Mouse (Mus musculus): ENCODE data around the gene Fgfr3. TPM values are rescaled to one million over a fixed set of nuclear protein-coding genes. Genes with fewer than 3 reads are reported as not detected.

The Fgfr3 gene
- 1 to 10 TPM; 3.5 to 5.7 TPM for total RNA-seq (2021)
- long read RNA-seq, experiment 1, full-length matches to known transcripts = 5 of 11 reads
- long read RNA-seq, experiment 1, partial matches to known transcripts = 3 of 11 reads
- long read RNA-seq, experiment 1, other reads (novel, unspliced or antisense) = 3 of 11 reads
- long read RNA-seq, experiment 2 = 0 reads

GRCm38 (mm10) chr5:33721541-33722265, at the start of gene Fgfr3:
Gene Fgfr3, plus strand, starts transcription at chr5:33721674.
- peak; percentile 43 for DNase-seq (ENCODE audit: low spot score)

DNA sequence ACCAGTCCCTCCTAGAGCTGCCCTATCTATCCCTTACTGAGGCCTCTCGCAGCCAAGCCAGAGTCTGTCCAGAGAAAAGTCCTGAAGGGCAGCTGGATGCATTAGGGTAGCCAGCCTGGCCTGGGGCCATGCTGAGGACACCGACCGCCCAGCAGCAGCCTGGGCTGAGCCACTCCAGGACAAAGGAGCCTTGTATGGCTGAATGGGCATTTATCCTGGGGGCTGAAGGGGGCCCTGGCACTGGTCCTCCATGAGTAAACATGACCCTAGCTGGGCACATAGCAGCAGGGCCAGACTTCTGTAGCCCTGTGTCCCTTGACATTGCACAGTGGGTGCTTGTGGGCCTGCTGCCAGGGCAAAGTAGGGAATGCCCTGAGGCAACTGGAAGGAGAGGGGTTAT, 47.0 kb upstream of the Fgfr3 start:
- DNase-seq (ENCODE audit: low spot score) = no peak

GRCm38 (mm10) chr5:33675964-33676363, 45.5 kb upstream of the Fgfr3 start:
- DNase-seq (ENCODE audit: low spot score) = no peak

- no peak for DNase-seq (ENCODE audit: low spot score)
Observed at GRCm38 (mm10) chr5:33678244-33678643, 43.2 kb upstream of the Fgfr3 start.

DNA sequence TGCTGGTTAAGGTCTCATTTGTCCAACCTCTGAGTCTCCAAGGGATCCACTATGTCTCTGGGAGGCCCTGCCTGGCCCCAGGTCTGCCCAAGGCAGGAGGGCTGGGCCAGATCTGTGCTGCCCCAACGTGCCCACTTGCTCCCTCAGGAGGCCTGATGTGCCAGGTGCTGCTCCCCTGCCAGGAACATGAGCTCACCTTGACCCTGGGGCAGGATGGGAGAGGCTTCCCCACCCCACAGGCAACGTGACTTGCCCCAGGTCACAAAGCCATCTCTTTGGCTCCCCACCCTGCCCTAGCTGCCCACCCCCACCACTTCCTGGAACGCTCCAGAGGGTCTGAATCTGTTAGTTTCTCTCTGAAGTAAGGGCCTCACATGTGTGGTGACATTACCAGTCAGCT, 40.4 kb upstream of the Fgfr3 start:
- no peak for DNase-seq (ENCODE audit: low spot score)

- DNase-seq (ENCODE audit: low spot score) = no peak
Observed at GRCm38 (mm10) chr5:33681611-33682388, 39.7 kb upstream of the Fgfr3 start.

GRCm38 (mm10) chr5:33682963-33683362, 38.5 kb upstream of the Fgfr3 start:
- DNase-seq (ENCODE audit: low spot score) = no peak

- no peak for DNase-seq (ENCODE audit: low spot score)
Observed at GRCm38 (mm10) chr5:33683897-33684652, 37.4 kb upstream of the Fgfr3 start.

GRCm38 (mm10) chr5:33684932-33685331, 36.5 kb upstream of the Fgfr3 start:
- DNase-seq (ENCODE audit: low spot score) = no peak

GRCm38 (mm10) chr5:33687142-33687541, 34.3 kb upstream of the Fgfr3 start:
- no peak for DNase-seq (ENCODE audit: low spot score)

DNA sequence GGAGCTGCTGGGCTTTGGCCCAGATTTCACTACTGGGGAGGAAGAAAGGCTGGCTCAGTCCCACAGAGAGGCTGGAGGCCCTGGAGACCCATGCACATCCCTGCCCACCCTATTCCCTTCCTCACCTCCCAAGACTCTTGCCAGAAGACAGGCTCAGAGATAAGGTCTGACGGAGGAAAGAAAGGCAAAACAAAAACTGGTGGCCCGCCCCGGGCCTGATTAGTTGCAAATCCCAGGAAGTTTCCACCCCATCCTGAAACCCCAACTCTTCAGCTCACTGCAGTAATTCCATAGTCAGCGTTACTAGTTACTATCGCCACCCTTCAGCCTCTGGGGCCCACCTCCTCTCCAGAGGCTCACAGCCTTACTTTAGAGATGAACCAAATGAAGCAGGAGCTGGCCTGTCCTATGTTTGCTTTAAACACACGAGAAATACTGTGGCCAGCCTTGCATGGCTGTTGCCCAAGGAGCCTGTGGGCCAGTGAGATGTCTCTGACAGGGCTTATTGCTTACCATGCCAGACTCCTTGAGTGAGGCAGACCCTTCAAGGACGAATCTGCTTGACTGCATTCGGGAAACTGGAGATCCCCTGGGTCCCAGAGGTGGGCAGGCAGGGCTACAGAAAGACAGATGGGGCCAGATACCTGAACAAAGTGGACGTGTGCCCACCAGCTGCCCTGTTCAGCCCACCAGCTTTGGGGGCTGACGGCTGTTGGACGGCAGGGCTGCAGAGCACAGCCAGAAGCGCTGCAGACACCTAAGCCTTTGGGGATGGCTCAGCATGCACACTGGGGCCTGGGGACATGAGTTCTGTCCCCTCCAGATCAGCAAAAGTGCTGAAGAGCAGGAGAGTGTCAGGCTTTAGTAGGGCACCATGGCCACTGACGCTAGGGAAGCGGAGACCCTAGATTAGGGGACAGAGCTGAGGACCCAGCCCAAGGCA, 32.9 kb upstream of the Fgfr3 start:
- DNase-seq (ENCODE audit: low spot score) = no peak

DNA sequence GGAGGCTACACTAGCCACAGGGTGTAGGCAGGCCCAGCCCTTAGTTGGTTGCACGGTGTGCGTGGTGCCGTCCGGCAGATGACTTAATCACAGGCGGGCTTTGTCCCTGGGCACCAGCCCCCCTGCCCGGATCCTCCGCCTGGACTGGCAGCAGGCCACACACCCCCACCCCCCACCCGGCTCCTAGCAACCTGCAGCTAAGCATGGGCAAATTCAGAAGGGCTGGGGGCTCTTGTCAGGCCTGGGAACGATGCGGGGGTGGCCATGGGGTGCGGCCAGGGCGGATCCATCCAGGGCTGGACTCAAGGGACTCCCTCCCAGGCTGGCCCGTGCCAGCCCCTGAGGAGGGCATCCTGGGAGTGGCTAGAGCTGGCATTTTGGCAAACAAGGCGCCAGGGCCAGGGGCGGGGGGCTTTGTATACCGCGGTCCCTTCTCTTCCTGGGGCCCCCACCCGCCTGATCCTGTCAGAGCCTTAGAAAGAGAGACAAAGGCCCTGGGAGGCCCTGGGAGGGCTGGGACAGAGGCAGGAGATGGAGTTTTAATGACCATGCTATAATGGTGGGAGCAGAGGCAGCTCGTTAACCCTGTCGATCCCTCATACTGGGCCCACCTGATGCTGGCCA, 32.1 kb upstream of the Fgfr3 start:
- DNase-seq (ENCODE audit: low spot score) = no peak

- peak; percentile 22 for DNase-seq (ENCODE audit: low spot score)
Observed at GRCm38 (mm10) chr5:33689852-33690645, 31.4 kb upstream of the Fgfr3 start.

DNA sequence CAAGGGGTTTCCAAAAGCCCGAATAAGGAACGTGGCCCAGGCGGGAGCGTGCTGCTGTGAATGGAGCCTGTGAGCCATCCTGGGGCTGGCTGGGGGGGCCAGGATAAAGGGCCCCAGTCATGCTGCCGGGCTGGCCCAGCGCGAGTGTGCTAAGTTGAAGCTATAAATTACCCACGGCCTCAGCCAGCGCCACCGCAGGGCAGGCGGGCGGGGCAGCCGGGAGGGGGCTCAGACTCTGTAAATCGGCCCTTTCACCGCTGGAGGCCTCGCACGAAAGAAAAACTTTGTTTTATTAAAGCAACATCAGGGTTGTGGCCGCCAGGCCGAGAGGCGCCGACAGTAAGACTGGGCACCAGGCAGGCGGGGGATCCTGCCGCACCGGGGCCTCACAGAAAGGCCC, 29.1 kb upstream of the Fgfr3 start:
- no peak for DNase-seq (ENCODE audit: low spot score)

DNA sequence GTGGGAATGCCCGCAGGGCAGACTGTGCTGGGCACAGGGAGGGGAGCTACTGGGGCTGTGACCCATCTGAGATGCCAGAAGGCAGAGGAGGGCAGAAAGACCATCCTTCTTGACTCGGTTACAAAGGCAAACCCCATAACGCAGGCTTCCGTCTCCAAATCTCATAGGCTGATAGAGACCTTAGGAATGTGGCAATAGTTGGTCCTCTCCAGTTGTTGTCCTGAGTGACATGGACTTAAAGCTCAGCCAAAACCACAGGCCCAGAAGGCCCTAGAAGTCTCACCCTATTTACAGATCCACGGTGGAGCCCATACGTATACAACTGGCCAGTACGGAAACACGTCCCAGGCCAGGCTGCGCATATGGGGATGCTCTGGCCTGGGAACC, 27.0 kb upstream of the Fgfr3 start:
- no peak for DNase-seq (ENCODE audit: low spot score)

DNA sequence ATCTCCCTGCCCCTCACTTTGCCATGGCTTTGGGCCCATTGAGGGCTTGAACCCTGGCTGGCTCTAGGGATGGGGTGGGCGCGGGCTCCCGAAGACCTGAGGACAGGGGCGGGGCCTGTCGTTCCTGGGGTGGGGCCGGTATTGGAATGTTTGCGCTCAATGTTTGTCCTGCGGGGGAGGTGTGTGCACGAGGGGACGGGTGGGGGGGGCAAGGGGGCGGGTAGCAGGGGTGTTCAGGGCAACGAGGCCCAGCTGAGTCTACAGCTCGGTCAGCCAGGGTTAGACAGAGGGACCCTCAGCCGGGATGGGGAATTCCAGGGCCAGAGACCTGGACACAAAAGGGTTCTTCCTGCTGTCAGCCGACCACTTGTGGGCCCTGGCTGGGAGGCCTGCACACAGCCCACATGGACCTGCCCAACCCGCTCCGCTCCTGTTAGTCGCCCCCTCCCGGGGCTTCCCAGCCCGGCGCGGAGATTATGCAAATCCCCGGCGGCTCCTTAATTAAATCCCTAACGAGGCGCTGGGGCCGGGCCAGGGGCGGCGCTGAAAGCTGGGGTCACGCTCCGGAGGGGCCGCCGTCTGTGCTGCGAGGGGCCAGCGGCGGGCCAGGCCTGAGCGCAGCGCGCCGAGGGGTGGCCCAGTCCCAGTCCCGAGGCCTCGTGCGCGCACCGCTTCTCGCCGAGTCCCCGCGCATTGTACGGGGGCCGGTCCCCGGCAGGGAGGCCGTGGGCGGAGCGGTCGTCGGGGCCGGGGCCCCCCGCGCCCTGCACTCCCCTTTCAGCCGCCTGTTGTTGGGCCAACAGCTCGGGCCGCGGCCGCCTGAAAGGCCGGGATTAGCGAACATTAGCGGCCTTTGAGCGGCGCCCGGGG, 26.4 kb upstream of the Fgfr3 start:
- no peak for DNase-seq (ENCODE audit: low spot score)

- DNase-seq (ENCODE audit: low spot score) = no peak
Observed at GRCm38 (mm10) chr5:33695718-33696121, 25.8 kb upstream of the Fgfr3 start.

- DNase-seq (ENCODE audit: low spot score) = no peak
Observed at GRCm38 (mm10) chr5:33696430-33696829, 25.0 kb upstream of the Fgfr3 start.

Data from gastrocnemius, adult 18-20 months (tissue).